Mouse (Mus musculus): ENCODE data around the gene Rhbdd3.

DNA sequence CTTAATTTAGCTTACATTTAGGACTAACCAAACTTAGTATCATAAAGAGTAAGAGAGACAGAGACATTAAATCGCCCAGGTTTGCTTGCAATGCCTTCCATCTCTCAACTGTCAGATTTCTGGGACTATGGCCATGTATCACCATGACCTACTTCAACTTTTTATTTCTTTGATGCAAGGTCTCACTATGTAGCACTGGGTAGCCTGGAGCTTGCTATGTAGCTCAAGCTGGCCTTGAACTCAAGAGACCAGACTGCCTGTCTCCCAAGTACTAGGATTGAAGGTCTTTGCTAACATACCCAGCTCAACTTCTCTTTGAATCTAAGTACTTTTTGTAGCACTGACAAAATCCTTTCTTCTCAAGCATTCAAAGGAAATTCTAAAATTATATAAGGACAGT, 9.6 kb upstream of the Rhbdd3 start:
- TF ChIP-seq POLR2A (IDR thresholded peaks at IDR 0.05; ENCODE audit: borderline replicate concordance, extremely low read depth, insufficient read depth, insufficient read length, poor library complexity, severe bottlenecking) (no peak), CTCF (IDR thresholded peaks at IDR 0.05; ENCODE audit: borderline replicate concordance, extremely low read depth, insufficient read depth, insufficient read length) (no peak)

All from brain, embryonic 14.5 days (tissue).